Mouse (Mus musculus) heart, postnatal 0 days (tissue): ENCODE measurements around the gene Notch2. TPM values are rescaled to one million over a fixed set of nuclear protein-coding genes. Genes with fewer than 3 reads are reported as not detected.

ENCODE experiments used
- ATAC-seq: fragments of 200-750 bp; cut with Nextera tagmentation; 2 replicates; pipeline ENCODE4 v1.8.0; 2017; ENCODE audit warnings: low read depth, moderate number of reproducible peaks, moderate library complexity; ENCODE audit not compliant: insufficient read depth
- DNase-seq: peaks from one replicate; pipeline ENCODE4 v3.0.0-alpha.2; 2016; ENCODE audit warnings: low spot score
- H3K27ac ChIP-seq: fragments of 300-500 bp; sonication (generic); 2 replicates; pipeline ENCODE4 v1.5.1; 2014; ENCODE audit warnings: low read depth, mild to moderate bottlenecking
- H3K27me3 ChIP-seq: fragments of 300-500 bp; sonication (generic); 2 replicates; pipeline ENCODE4 v1.6.1; 2014; ENCODE audit warnings: low read length, mixed read lengths; ENCODE audit not compliant: control insufficient read depth, insufficient read depth
- H3K36me3 ChIP-seq: fragments of 300-500 bp; sonication (generic); replicated peaks from 2 replicates; pipeline ENCODE4 v1.6.1; 2014; ENCODE audit warnings: low read length, mixed read lengths; ENCODE audit not compliant: control insufficient read depth, insufficient read depth
- H3K4me1 ChIP-seq: fragments of 300-500 bp; sonication (generic); 2 replicates; pipeline ENCODE4 v1.6.1; 2014; ENCODE audit warnings: antibody characterized with exemption; ENCODE audit not compliant: control insufficient read depth, insufficient read depth
- H3K4me2 ChIP-seq: fragments of 300-500 bp; sonication (generic); 2 replicates; pipeline ENCODE4 v1.6.1; 2014; ENCODE audit warnings: low read depth, mild to moderate bottlenecking, low read length, moderate library complexity
- H3K4me3 ChIP-seq: fragments of 300-500 bp; sonication (generic); 2 replicates; pipeline ENCODE4 v1.5.1; 2014; ENCODE audit warnings: low read depth, low read length
- H3K9ac ChIP-seq: fragments of 300-500 bp; sonication (generic); replicated peaks from 2 replicates; pipeline ENCODE4 v1.6.1; 2014; ENCODE audit warnings: low read depth, low read length, mixed read lengths
- H3K9me3 ChIP-seq: fragments of 300-500 bp; sonication (generic); replicated peaks from 2 replicates; pipeline ENCODE4 v1.6.1; 2016; ENCODE audit warnings: low read length; ENCODE audit not compliant: control insufficient read depth
- CTCF ChIP-seq: IDR thresholded peaks from 2 replicates; pipeline ENCODE4 v1.5.1; 2016; ENCODE audit warnings: antibody characterized with exemption, control low read depth, low read depth
- EP300 ChIP-seq: IDR thresholded peaks from 2 replicates; pipeline ENCODE4 v1.6.1; 2016; ENCODE audit warnings: antibody characterized with exemption, low read depth
- WGBS: fragments of 180-500 bp; shearing (Covaris S2); extraction: QIAGEN DNeasy Blood & Tissue Kit; methylation state at CpG from one replicate; pipeline ENCODE4 v1.1.7; 2014; 5-methylcytosine and 5-hydroxymethylcytosine counted together
- polyA plus RNA-seq: library from polyadenylated mRNA; unstranded; fragments of >200 nt; fragmentation: Nextera tagmentation; extraction: Ambion mirVana; gene quantifications from 2 replicates; pipeline ENCODE4 v1.2.1, GENCODE M21; 2015
- total RNA-seq: library from RNA; depleted of rRNA; stranded (reverse); fragments of >200 nt; gene quantifications from 2 replicates; pipeline ENCODE4 v1.2.3, GENCODE M21; 2014; ENCODE audit warnings: low replicate concordance

Gene Notch2
- total and polyA plus RNA-seq, 2 experiments from 2014 or later = 5.5 to 53.7 TPM

DNA sequence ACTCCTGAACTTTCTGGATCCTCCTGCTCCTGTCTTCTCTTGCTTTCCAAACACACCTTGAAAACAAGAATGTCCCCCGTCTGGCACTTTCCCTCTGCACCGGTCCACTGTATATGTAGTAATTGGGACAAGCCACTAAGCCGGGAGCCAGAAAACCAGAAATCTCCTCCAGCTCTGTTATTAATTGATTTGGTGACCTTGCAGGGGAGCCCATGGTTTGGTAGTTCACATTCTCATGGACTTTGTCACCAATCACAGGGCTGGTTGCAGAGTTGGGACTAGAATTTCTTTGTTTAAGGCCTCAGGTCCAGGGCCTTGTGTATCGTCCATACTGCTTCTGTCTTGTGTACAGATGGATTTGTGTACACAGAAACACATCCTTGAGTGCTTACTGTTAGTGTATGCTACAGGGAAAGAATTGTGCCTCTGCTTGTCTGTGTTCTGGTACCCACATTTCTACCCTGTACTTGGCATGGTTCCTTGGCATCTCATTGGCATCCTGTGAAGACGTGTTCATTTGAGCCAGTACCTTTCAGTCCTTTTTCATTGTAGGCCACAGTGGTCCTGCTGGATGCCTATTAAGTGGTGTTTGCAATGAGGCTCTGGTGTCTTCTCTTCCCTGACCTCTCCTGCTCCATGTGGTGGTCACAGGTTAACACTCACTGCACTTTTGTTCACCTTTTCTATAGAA is 3.7 kb downstream of the Notch2 start:
- H3K4me3 ChIP-seq = no peak overlapping the region
- H3K9me3 ChIP-seq = no peaks in the 10 kb centered on the region
- ATAC-seq = no peak
- H3K4me2 ChIP-seq = no peak overlapping the region
- no peaks in the 10 kb centered on the region for H3K36me3 ChIP-seq
- H3K27ac ChIP-seq = no peak overlapping the region
- no peak for TF ChIP-seq EP300
- TF ChIP-seq CTCF = no peak
- 68% methylated on average over 5 of the region's 5 CpGs for WGBS
- H3K4me1 ChIP-seq = peaks cover 53% of the 10 kb centered on the region
- no peak overlapping the region for H3K9ac ChIP-seq
- H3K27me3 ChIP-seq = peaks cover 2% of the 10 kb centered on the region; the same call in 1 of the 2 replicates
- no peak for DNase-seq

DNA sequence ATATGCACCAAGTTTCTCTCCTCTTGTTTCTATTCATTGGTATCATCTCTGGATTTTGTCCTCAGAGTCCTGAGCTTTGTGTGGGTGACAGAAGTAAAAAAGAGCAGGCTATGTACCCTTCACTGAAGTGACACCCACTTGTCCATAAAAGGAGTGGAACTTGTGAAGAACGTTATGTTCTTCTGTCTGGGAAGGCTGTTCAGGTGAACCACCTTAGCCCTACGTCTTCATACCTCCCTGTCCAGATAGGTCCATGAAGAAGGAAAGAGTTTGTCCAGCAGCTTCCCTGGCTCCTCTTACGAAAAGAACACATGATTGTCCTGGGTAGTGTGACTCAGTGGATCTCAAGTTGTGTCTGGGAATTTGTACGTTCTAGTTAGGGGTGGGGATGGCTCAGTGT is 4.9 kb downstream of the Notch2 start:
- Histone ChIP-seq H3K4me2 (no peak overlapping the region), H3K4me1 (peaks cover 57% of the 10 kb centered on the region), H3K27me3 (no peaks in the 10 kb centered on the region), H3K36me3 (no peaks in the 10 kb centered on the region), H3K9me3 (no peaks in the 10 kb centered on the region), H3K9ac (no peak overlapping the region), H3K4me3 (no peak overlapping the region), H3K27ac (no peak overlapping the region)
- DNase-seq (no peak), ATAC-seq (no peak)
- 60% methylated on average over 4 of the region's 4 CpGs for WGBS
- TF ChIP-seq CTCF (no peak), EP300 (no peak)

GRCm38 (mm10) chr3:98020431-98021229 is 7.3 kb downstream of the Notch2 start:
- no peaks in the 10 kb centered on the region for H3K27me3 ChIP-seq
- no peak overlapping the region for H3K4me3 ChIP-seq
- H3K9ac ChIP-seq = no peak overlapping the region
- H3K27ac ChIP-seq = no peak overlapping the region
- H3K9me3 ChIP-seq = no peaks in the 10 kb centered on the region
- peaks cover 64% of the 10 kb centered on the region for H3K4me1 ChIP-seq
- ATAC-seq (no peak), DNase-seq (no peak)
- no peak overlapping the region for H3K4me2 ChIP-seq
- TF ChIP-seq CTCF = peak; percentile 48
- no peak for TF ChIP-seq EP300
- H3K36me3 ChIP-seq = no peaks in the 10 kb centered on the region
- WGBS = 65% methylated on average over 9 of the region's 9 CpGs

- Histone ChIP-seq H3K27me3 (no peaks in the 10 kb centered on the region), H3K4me1 (peaks cover 63% of the 10 kb centered on the region), H3K9ac (peak overlapping the region; percentile 49), H3K4me3 (peak overlapping the region; percentile 21), H3K36me3 (no peaks in the 10 kb centered on the region), H3K27ac (peak overlapping the region; percentile 95), H3K9me3 (no peaks in the 10 kb centered on the region), H3K4me2 (peak overlapping the region; percentile 64)
- TF ChIP-seq EP300 (no peak; the same call in 1 of the 2 replicates), CTCF (no peak)
- WGBS = 18% methylated on average over 13 of the region's 13 CpGs
- DNase-seq (peak; percentile 90), ATAC-seq (peak; percentile 67)
Observed at GRCm38 (mm10) chr3:98024288-98024848, 11.0 kb downstream of the Notch2 start.

DNA sequence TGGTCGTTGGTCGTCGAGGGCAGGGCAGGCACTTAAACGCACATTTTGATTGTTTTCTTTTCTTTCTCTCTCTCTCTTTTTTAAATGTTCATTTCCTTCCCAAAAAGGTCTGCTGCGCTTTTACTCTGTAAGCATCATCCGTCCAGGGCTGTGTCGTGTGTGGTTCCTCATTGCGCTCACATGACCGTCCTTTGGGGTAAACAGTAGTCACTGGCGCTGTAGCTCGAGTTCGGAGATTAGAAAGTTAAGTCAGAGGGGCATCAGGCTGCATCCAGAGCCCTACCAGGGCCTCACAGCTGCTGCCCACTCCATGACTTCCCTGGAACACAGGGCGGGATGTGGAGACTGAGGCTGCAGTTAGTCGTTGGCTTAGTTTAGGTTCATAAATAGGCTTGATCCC is 12.2 kb downstream of the Notch2 start:
- H3K9ac ChIP-seq = peak overlapping the region; percentile 37; the same call in 1 of the 2 replicates
- no peak overlapping the region for H3K4me3 ChIP-seq
- DNase-seq = no peak
- peak overlapping the region; percentile 95 for H3K27ac ChIP-seq
- no peaks in the 10 kb centered on the region for H3K27me3 ChIP-seq
- no peak for TF ChIP-seq CTCF
- no peak for TF ChIP-seq EP300
- no peak for ATAC-seq
- 27% methylated on average over 14 of the region's 14 CpGs for WGBS
- peaks cover 66% of the 10 kb centered on the region for H3K4me1 ChIP-seq
- H3K9me3 ChIP-seq = no peaks in the 10 kb centered on the region
- peak overlapping the region; percentile 64 for H3K4me2 ChIP-seq
- H3K36me3 ChIP-seq = no peaks in the 10 kb centered on the region
